Mouse (Mus musculus) E14TG2a.4 (cell line): ENCODE results near the gene Myo18b.

ENCODE experiments used
- H3K27me3 ChIP-seq: 2 replicates; pipeline ENCODE4 v1.6.1; 2014; ENCODE audit warnings: low read length, control low read depth; ENCODE audit not compliant: insufficient read depth
- H3K36me3 ChIP-seq: 2 replicates; pipeline ENCODE4 v1.6.1; 2014; ENCODE audit warnings: low read length, control low read depth; ENCODE audit not compliant: insufficient read depth
- H3K4me1 ChIP-seq: replicated peaks from 2 replicates; pipeline ENCODE4 v1.6.1; 2014; ENCODE audit warnings: low read depth, low read length, control low read depth
- H3K4me3 ChIP-seq: replicated peaks from 2 replicates; pipeline ENCODE4 v1.5.1; 2014; ENCODE audit warnings: mild to moderate bottlenecking, low read length
- H3K9me3 ChIP-seq: 2 replicates; pipeline ENCODE4 v1.6.1; 2014; ENCODE audit warnings: low read length, control low read depth
- CTCF ChIP-seq: conservative IDR thresholded peaks from 2 replicates; pipeline ENCODE4 v1.5.1; 2014; ENCODE audit warnings: low read length
- NANOG ChIP-seq: IDR thresholded peaks from 2 replicates; pipeline ENCODE4 v1.6.1; 2014; ENCODE audit warnings: borderline replicate concordance, low read length, mixed read lengths
- POU5F1 ChIP-seq: IDR thresholded peaks from 2 replicates; pipeline ENCODE4 v1.6.1; 2014; ENCODE audit warnings: low read length, borderline replicate concordance

Myo18b gene

GRCm38 (mm10) chr5:112925422-112925821 is 29.3 kb upstream of the Myo18b start:
- Histone ChIP-seq H3K27me3 (no peaks in the 10 kb centered on the region), H3K4me3 (no peak overlapping the region), H3K4me1 (no peaks in the 10 kb centered on the region), H3K36me3 (no peaks in the 10 kb centered on the region), H3K9me3 (no peaks in the 10 kb centered on the region)
- no peak for TF ChIP-seq CTCF
- TF ChIP-seq NANOG: no peak
- TF ChIP-seq POU5F1: no peak

- no peak for TF ChIP-seq NANOG
- TF ChIP-seq CTCF: no peak
- TF ChIP-seq POU5F1: no peak
- H3K9me3 ChIP-seq: no peaks in the 10 kb centered on the region
- no peaks in the 10 kb centered on the region for H3K27me3 ChIP-seq
Observed at GRCm38 (mm10) chr5:112924806-112925205, 28.6 kb upstream of the Myo18b start.

DNA sequence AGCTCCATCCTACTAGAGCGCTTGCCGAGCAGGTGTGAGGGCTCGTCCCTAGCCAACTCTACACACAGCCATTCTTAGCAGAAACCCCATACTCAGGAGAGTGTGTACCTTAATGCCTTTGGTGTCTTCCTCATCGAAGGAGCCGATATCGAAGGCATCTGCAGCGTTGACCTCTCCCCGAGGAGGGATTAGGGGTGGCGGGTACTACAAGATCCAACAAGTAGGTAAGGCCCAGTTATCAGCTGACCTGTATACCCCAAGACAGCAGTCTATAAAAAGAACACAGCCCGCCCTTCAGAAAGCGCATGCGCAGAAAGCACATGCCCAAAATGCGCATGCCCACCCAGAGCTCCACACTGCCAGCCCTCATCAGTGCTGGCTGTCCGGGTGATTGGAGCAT is 27.7 kb upstream of the Myo18b start:
- H3K27me3 ChIP-seq: no peaks in the 10 kb centered on the region
- TF ChIP-seq POU5F1: no peak
- no peak for TF ChIP-seq CTCF
- TF ChIP-seq NANOG: no peak
- no peaks in the 10 kb centered on the region for H3K9me3 ChIP-seq
- H3K36me3 ChIP-seq: no peaks in the 10 kb centered on the region
- H3K4me1 ChIP-seq: no peaks in the 10 kb centered on the region
- H3K4me3 ChIP-seq: no peak overlapping the region

More at GRCm38 (mm10) chr5:112924806-112925205, 28.6 kb upstream of the Myo18b start:
- H3K4me1 ChIP-seq: no peaks in the 10 kb centered on the region
- no peaks in the 10 kb centered on the region for H3K36me3 ChIP-seq
- H3K4me3 ChIP-seq: no peak overlapping the region

- H3K36me3 ChIP-seq: no peaks in the 10 kb centered on the region
- H3K27me3 ChIP-seq: no peaks in the 10 kb centered on the region
- TF ChIP-seq POU5F1 (no peak), CTCF (no peak), NANOG (no peak)
- no peaks in the 10 kb centered on the region for H3K9me3 ChIP-seq
- H3K4me1 ChIP-seq: no peaks in the 10 kb centered on the region
- H3K4me3 ChIP-seq: no peak overlapping the region
Observed at GRCm38 (mm10) chr5:112921914-112922313, 25.8 kb upstream of the Myo18b start.

GRCm38 (mm10) chr5:112910381-112910780 is 14.2 kb upstream of the Myo18b start:
- Histone ChIP-seq H3K27me3 (no peaks in the 10 kb centered on the region), H3K4me3 (no peak overlapping the region), H3K36me3 (no peaks in the 10 kb centered on the region), H3K9me3 (peaks cover 34% of the 10 kb centered on the region), H3K4me1 (no peaks in the 10 kb centered on the region)
- TF ChIP-seq POU5F1 (no peak), NANOG (no peak), CTCF (no peak)

DNA sequence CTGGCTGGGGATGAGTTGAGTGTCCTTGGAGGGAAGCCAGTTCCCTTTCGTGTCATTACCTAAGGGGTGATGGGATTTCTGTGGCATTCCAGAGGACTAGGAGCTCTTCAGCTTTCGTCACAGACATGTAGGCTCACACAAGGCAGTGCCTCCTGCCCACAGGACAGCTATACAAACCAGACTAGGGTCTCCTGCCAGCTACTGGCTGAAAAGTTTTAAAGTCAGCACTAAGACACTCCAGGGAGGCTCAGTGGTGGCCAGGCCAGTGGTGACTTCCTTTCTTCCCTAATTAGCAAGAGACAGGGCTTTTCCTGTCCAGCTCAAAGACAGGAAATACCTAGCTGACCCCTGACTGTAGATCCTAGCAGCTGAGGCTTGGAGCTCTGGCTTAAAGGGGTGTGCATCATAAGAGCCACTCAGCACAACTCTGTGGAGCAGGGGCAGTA is 12.0 kb upstream of the Myo18b start:
- no peak overlapping the region for H3K4me3 ChIP-seq
- H3K27me3 ChIP-seq: no peaks in the 10 kb centered on the region
- no peaks in the 10 kb centered on the region for H3K36me3 ChIP-seq
- H3K9me3 ChIP-seq: peaks cover 55% of the 10 kb centered on the region
- no peaks in the 10 kb centered on the region for H3K4me1 ChIP-seq
- TF ChIP-seq CTCF (no peak), NANOG (no peak), POU5F1 (no peak)

- Histone ChIP-seq H3K9me3 (peaks cover 61% of the 10 kb centered on the region), H3K4me1 (no peaks in the 10 kb centered on the region), H3K4me3 (no peak overlapping the region), H3K36me3 (no peaks in the 10 kb centered on the region), H3K27me3 (no peaks in the 10 kb centered on the region)
- TF ChIP-seq POU5F1 (no peak), NANOG (no peak), CTCF (no peak)
Observed at GRCm38 (mm10) chr5:112907504-112907903, 11.3 kb upstream of the Myo18b start.

DNA sequence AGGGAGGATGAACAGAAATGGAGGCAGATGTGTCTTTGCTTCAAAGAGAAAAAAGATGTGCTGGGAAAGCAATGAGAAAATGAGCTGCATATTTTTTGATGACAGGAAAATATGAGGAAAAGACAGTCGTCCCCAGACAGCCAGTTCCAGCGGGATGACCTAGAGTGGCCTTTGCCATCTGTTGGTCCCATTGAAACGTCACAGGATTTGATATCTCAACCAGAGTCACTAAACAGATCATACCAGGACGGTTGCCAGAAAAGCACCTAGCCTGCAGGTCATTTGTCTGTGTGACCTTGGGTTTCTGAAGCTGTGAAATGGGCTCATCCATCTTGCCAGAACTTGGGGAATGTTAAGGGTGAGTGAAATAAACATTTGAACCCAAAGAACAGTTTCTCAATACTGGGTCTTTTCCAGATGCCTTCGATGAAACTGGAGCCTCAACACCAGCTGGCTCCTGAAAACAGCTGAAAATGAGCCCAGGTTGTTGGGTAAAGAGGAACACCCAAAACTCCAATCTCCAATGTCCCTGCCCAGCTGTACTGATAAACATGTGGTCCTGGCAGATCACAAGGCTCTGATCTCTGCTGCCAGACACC is 2.6 kb downstream of the Myo18b start:
- Histone ChIP-seq H3K4me3 (no peak overlapping the region), H3K9me3 (no peaks in the 10 kb centered on the region), H3K4me1 (peaks cover 12% of the 10 kb centered on the region; the same call in 1 of the 2 replicates), H3K27me3 (peaks cover 3% of the 10 kb centered on the region), H3K36me3 (no peaks in the 10 kb centered on the region)
- TF ChIP-seq CTCF (no peak), NANOG (no peak), POU5F1 (no peak)

DNA sequence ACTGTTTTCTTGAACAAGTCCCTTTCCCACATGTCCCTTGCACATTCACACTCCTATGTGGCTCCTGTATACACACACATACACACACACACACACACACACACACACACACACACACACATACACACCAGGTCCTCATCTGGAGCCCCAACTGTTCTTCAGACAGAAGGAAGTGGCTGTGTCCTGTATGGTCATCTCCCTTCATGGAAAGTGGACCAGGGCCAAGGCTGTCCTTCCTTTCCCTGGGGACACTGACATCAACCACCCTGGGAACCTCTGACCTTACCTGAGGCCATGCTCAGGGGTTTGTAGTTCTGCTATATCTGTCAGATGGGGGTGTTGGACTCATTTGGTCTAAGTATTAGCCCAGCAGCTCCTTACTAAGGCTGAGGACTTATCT is 3.8 kb downstream of the Myo18b start:
- H3K9me3 ChIP-seq: no peaks in the 10 kb centered on the region
- no peak overlapping the region for H3K4me3 ChIP-seq
- H3K4me1 ChIP-seq: peaks cover 12% of the 10 kb centered on the region; the same call in 1 of the 2 replicates
- TF ChIP-seq NANOG: no peak
- TF ChIP-seq CTCF: no peak
- TF ChIP-seq POU5F1: no peak
- H3K36me3 ChIP-seq: no peaks in the 10 kb centered on the region
- peaks cover 3% of the 10 kb centered on the region for H3K27me3 ChIP-seq
